Mouse (Mus musculus): ENCODE data around the gene Kif1b. TPM values are rescaled to one million over a fixed set of nuclear protein-coding genes. Genes with fewer than 3 reads are reported as not detected.

The Kif1b gene
- total RNA-seq, 4 experiments from 2014 or later = 136 to 190 (median 174) TPM

GRCm38 (mm10) chr4:149136116-149136850 lies 171.2 kb downstream of the Kif1b start:
- no peak for DNase-seq

GRCm38 (mm10) chr4:149133395-149133794 lies 174.1 kb downstream of the Kif1b start:
- no peak for DNase-seq

- DNase-seq = no peak
Measured at GRCm38 (mm10) chr4:149131789-149132565, 175.5 kb downstream of the Kif1b start.

DNA sequence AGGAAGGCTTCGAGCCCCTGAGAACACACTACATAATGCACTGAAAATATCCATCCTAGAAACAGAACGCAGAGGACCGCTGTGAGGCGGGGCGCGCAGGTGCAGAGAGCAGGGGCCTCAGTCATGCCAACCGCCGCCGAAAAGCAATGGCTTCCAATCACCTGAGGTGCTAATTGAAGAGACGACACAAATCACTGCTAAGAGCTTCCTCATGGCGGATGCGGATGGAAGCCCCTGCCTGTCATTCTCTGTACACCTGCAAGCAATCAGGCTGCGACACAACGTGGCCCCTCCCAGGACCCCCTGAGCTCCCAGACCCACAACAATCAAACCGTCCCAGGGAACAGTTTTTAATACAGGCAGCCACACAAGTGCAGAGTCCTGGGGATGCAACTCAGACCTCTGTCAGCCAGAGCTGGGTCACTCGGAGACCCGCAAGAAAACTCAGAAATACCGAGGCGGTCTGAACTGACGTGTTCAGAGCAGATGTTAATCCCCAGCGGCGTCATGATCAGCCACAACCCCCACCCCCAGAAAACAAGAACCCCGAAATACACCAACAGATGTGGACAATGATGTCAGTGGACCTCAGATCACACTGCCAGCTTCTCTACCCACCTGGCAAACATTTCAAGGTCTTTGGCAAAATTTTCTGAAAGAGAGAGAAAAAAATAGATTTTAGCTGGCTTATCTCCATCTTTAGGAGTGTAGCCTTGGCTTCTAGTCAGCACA lies 176.3 kb downstream of the Kif1b start:
- DNase-seq = no peak

GRCm38 (mm10) chr4:149128467-149128866 lies 179.0 kb downstream of the Kif1b start:
- DNase-seq = no peak

- no peak for DNase-seq
Measured at GRCm38 (mm10) chr4:149126663-149127062, 180.8 kb downstream of the Kif1b start, which contains the start of gene Cort. Gene Cort, minus strand, starts transcription at chr4:149126763.

Other genes starting within 250 kb of the Kif1b start
- gene Pex14, start 207.8 kb downstream of the Kif1b start, total RNA-seq (2022) = 10 to 100 TPM; 63.2 to 74.7 (median 67.3) TPM
- gene Dffa, start 203.5 kb downstream of the Kif1b start, total RNA-seq (2022) = 10 to 100 TPM; 25.3 to 31.7 (median 26.4) TPM
- 1 to 10 TPM in 3 of 4 experiments, under 1 TPM in 1; 0.90 to 4.7 (median 2.1) TPM for gene Cort, start 180.9 kb downstream of the Kif1b start, total RNA-seq (2022)
- gene Cenps, start 170.1 kb downstream of the Kif1b start, total RNA-seq (2022) = 10 to 100 TPM; 10.3 to 21.1 (median 14.9) TPM
- 100 to 1,000 TPM; 167 to 272 (median 233) TPM for gene Pgd, start 140.9 kb downstream of the Kif1b start, total RNA-seq (2022)
- 100 to 1,000 TPM in 1 of 4 experiments, 10 to 100 TPM in 3; 77.8 to 102 (median 91.0) TPM for gene Ube4b, start 119.1 kb upstream of the Kif1b start, total RNA-seq (2022)
- 10 to 100 TPM in 1 of 4 experiments, 1 to 10 TPM in 3; 3.0 to 12.9 (median 7.2) TPM for gene Rbp7, start 147.3 kb upstream of the Kif1b start, total RNA-seq (2022)
- not detected for gene Tmem274, start 169.7 kb upstream of the Kif1b start, total RNA-seq (2022)
- gene Nmnat1, start 177.5 kb upstream of the Kif1b start, total RNA-seq (2022) = 10 to 100 TPM; 14.8 to 19.5 (median 17.8) TPM
- 10 to 100 TPM; 19.9 to 25.1 (median 24.1) TPM for gene Lzic, start 177.5 kb upstream of the Kif1b start, total RNA-seq (2022)
- gene Ctnnbip1, start 210.5 kb upstream of the Kif1b start, total RNA-seq (2022) = 10 to 100 TPM; 25.3 to 34.5 (median 29.7) TPM

All from adrenal gland, adult 8-10 months (tissue).